Mouse (Mus musculus): ENCODE results near the gene Gmds. TPM values are rescaled to one million over a fixed set of nuclear protein-coding genes. Genes with fewer than 3 reads are reported as not detected.

The Gmds gene
- total RNA-seq, 1 experiment from 2014 or later, result 31.9 TPM

DNA sequence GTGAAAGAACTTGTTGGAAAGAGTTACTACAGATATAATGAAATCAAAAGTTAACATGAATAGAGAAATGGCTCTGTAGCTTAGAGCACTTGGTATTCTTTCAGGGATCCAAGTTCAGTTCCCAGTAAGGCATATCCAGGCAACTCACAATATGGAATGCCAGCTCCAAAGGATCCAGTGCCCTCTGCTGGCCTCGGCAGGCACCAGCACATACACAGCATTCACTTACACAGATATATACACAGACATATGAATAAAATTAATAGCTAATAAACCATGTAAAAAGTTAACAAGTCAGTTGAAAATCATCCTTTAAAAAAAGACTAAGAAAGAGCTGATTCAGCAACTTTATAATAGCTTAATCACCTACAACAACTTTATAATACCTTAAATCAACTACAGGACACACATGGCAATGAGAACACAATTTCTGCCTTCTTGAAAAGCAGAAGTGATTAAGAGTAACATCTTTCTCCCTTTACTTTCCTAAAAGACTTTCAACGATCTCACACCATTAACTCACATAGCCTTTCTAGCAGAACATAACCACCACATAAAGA, 65.5 kb downstream of the Gmds start:
- ATAC-seq (replicated peaks in 1 of 2; ENCODE audit: insufficient read depth in 1 of 2, low FRiP score in 2 of 2, low TSS enrichment in 1 of 2, low read depth in 1 of 2, poor library complexity in 2 of 2, severe bottlenecking in 2 of 2), result no peak

- ATAC-seq (replicated peaks in 1 of 2; ENCODE audit: insufficient read depth in 1 of 2, low FRiP score in 2 of 2, low TSS enrichment in 1 of 2, low read depth in 1 of 2, poor library complexity in 2 of 2, severe bottlenecking in 2 of 2), result no peak
Observed at GRCm38 (mm10) chr13:32269757-32270156, 68.8 kb downstream of the Gmds start.

DNA sequence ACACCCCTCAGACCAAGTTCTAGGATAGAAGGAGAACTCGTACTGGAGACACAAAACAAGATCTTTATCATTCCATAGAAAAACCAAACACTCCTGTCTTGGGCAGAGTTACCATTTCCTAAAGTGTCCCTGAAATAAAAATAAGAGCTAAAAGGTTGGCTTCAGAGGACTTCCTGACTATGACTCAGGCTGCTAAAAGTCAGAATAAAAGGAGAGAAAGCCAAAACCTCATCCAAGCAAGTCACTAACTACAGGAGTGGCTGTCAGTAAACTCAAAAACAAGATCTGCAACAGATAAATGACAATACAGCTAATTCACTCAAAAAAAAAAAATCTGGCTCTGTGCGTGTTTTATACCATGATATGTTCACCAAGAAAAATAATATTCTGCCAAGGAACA, 69.3 kb downstream of the Gmds start:
- ATAC-seq (replicated peaks in 1 of 2; ENCODE audit: insufficient read depth in 1 of 2, low FRiP score in 2 of 2, low TSS enrichment in 1 of 2, low read depth in 1 of 2, poor library complexity in 2 of 2, severe bottlenecking in 2 of 2), result no peak

DNA sequence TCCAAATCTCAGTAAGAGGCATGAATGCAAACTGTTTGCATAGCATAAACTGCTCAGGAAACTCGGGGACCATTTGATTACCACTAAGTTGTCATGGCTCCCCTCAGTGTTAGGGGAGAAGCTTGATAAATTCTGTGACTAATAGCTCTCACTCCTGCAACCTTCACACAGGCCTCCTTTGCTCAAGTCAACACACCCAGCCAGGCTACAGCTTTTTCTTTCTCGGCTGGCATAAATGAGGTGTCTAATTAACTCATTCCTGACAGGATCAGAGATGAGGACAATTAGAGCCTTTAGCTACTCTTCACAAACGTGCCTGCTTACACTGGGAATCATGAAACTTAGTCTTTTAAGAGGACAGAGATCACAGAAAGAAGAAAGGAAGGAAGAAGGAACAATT, 70.3 kb downstream of the Gmds start:
- no peak for ATAC-seq (replicated peaks in 1 of 2; ENCODE audit: insufficient read depth in 1 of 2, low FRiP score in 2 of 2, low TSS enrichment in 1 of 2, low read depth in 1 of 2, poor library complexity in 2 of 2, severe bottlenecking in 2 of 2)

DNA sequence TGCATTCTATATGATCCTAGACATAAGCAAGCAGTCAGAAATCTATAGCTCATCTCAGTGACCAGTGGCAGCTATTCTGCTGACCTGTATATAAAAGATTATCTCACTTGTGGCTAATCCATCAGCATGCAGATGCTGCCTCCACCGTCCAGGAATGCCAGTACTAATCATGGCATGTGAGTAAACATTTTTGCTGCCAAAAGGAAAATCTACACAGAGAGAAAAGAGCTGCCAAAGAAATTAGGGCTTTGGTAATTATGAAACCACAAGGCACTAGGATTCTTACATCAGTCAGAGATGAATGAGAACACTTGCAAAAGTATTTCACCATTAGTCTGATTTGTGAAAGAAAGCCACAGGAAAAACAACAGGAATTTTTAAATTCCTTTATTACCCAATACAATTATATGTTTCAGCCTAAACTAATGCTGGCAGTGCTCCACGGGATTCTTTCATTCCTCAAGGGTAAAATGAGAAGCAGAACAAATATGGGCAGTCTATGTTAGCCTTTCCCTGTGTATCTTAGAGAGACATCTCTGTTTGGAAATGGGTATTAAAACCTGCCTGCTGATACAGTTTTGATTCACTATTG, 71.3 kb downstream of the Gmds start:
- ATAC-seq (replicated peaks in 1 of 2; ENCODE audit: insufficient read depth in 1 of 2, low FRiP score in 2 of 2, low TSS enrichment in 1 of 2, low read depth in 1 of 2, poor library complexity in 2 of 2, severe bottlenecking in 2 of 2), result no peak

GRCm38 (mm10) chr13:32266721-32267120, 71.8 kb downstream of the Gmds start:
- no peak for ATAC-seq (replicated peaks in 1 of 2; ENCODE audit: insufficient read depth in 1 of 2, low FRiP score in 2 of 2, low TSS enrichment in 1 of 2, low read depth in 1 of 2, poor library complexity in 2 of 2, severe bottlenecking in 2 of 2)

DNA sequence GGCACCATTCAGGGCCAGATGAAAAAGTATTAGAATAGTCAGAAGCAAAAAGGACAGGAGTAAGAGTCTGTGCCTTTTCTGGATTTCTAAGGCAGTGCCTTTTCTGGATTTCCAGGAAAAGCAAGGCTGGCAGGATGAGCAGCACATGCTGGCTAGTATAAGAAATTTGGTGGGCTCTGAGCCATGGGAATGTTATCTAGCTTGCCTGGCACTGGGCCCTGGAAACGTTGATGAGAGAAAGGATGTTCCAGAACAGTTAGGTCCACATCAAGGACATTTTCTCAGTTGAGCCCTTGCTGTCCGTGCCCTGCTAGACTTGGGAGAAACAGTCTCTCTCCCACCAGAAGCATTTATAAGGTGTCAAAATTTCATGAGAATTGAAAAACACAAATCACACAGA, 82.4 kb downstream of the Gmds start:
- ATAC-seq (replicated peaks in 1 of 2; ENCODE audit: insufficient read depth in 1 of 2, low FRiP score in 2 of 2, low TSS enrichment in 1 of 2, low read depth in 1 of 2, poor library complexity in 2 of 2, severe bottlenecking in 2 of 2), result no peak

DNA sequence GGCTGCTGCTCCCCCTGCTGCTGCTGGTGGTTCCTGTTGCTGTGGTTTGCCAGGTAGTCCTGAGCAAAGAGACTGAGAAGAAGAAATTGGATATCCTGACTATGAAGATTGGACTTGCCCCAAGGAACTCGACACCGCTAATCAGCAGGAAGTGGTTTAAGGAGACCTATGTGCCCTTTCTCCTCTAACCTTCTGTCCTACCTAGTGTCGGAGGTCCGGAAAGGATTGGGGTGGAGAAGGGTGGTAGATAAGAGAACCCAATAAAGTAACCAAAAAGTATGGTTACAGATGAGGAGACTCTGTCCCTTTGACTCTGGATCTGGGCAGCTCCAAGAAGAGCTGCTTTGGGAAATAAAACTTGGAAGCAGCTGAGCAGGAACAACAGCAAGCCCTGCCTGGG, 86.3 kb downstream of the Gmds start:
- peak in 1 of 2 experiments; percentile 12; a peak in 2 of 4 replicates for ATAC-seq (replicated peaks in 1 of 2; ENCODE audit: insufficient read depth in 1 of 2, low FRiP score in 2 of 2, low TSS enrichment in 1 of 2, low read depth in 1 of 2, poor library complexity in 2 of 2, severe bottlenecking in 2 of 2)

GRCm38 (mm10) chr13:32242200-32242599, 96.3 kb downstream of the Gmds start:
- no peak for ATAC-seq (replicated peaks in 1 of 2; ENCODE audit: insufficient read depth in 1 of 2, low FRiP score in 2 of 2, low TSS enrichment in 1 of 2, low read depth in 1 of 2, poor library complexity in 2 of 2, severe bottlenecking in 2 of 2)

DNA sequence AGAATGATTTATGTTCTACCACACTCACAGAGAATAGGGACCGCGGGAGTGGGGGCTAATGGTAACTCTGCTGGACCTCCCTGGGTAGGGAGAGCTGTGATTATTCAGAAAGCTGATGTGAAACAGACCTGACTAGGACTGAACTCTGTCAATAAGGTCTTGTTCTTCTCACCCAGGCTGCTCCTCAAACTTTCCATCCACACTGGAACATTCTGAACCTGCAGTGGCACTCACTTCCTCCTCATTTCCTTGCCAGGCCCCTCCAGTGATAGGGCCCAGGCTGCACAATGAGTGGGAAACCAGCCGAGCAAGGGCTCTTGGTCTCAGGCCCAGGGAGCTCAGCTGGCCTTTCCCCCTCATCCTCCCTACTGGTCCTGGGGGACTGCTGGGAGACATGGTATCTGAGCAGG, 102.3 kb downstream of the Gmds start:
- no peak for ATAC-seq (replicated peaks in 1 of 2; ENCODE audit: insufficient read depth in 1 of 2, low FRiP score in 2 of 2, low TSS enrichment in 1 of 2, low read depth in 1 of 2, poor library complexity in 2 of 2, severe bottlenecking in 2 of 2)

DNA sequence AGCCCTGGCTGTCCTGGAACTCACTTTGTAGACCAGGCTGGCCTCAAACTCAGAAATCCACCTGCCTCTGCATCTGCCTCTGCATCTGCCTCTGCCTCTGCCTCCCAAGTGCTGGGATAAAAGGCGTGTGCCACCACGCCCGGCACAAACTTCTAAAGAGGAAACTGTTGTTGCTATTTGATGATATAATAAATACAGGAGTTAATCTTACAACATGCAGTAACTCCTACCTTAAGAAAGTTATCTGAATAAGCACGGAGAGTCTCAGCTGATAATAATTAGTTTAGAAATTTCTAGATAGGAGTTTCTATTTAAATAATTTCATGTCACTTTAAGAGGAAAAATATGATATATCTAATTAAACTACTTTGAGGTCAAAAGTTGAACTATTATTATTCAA, 103.5 kb downstream of the Gmds start:
- ATAC-seq (replicated peaks in 1 of 2; ENCODE audit: insufficient read depth in 1 of 2, low FRiP score in 2 of 2, low TSS enrichment in 1 of 2, low read depth in 1 of 2, poor library complexity in 2 of 2, severe bottlenecking in 2 of 2), result no peak

- ATAC-seq (replicated peaks in 1 of 2; ENCODE audit: insufficient read depth in 1 of 2, low FRiP score in 2 of 2, low TSS enrichment in 1 of 2, low read depth in 1 of 2, poor library complexity in 2 of 2, severe bottlenecking in 2 of 2), result peak; percentile 7 to 53; a peak in 1 of 4 replicates
Observed at GRCm38 (mm10) chr13:32234019-32234418, 104.5 kb downstream of the Gmds start.

DNA sequence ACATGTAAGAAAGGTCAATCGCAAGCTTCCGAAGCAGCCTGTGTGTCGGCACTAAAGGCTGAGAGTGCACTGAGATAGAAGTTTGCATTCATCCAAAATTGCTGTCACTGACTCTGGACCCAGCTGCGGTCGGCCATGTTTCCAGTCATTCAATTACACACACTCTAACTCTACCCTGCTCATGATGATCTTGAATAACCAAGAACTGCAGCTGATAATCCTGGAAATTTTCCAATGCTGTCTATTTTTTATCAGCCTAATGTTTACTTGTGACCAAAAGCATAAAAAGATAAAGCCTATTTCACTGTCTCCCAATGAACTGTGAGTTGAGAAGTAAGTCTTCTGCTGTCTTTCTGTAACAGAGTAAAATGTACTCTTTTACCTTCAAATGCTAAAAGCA, 106.1 kb downstream of the Gmds start:
- ATAC-seq (replicated peaks in 1 of 2; ENCODE audit: insufficient read depth in 1 of 2, low FRiP score in 2 of 2, low TSS enrichment in 1 of 2, low read depth in 1 of 2, poor library complexity in 2 of 2, severe bottlenecking in 2 of 2), result no peak

DNA sequence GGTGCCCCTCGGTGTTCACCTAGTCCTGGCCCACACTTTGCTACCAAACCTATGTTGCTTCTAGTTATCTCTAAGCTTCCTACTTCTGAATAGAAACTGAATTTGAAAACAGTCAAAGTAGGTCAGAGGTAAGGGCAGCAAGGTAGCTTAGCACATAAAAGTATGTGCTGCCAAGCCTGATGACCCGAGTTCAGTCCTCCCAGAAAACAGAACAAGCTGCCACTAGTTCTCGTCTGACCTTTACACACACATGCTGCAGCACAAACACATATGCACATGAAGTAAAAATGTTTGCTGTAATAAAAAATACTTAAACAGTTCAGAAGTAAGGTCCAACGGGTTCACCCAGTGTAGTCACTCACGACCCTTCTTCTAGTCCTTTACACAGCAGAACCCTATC, 106.6 kb downstream of the Gmds start:
- ATAC-seq (replicated peaks in 1 of 2; ENCODE audit: insufficient read depth in 1 of 2, low FRiP score in 2 of 2, low TSS enrichment in 1 of 2, low read depth in 1 of 2, poor library complexity in 2 of 2, severe bottlenecking in 2 of 2), result no peak

GRCm38 (mm10) chr13:32227874-32228562, 110.5 kb downstream of the Gmds start:
- peak in 1 of 2 experiments; percentile 60; a peak in 1 of 4 replicates for ATAC-seq (replicated peaks in 1 of 2; ENCODE audit: insufficient read depth in 1 of 2, low FRiP score in 2 of 2, low TSS enrichment in 1 of 2, low read depth in 1 of 2, poor library complexity in 2 of 2, severe bottlenecking in 2 of 2)

DNA sequence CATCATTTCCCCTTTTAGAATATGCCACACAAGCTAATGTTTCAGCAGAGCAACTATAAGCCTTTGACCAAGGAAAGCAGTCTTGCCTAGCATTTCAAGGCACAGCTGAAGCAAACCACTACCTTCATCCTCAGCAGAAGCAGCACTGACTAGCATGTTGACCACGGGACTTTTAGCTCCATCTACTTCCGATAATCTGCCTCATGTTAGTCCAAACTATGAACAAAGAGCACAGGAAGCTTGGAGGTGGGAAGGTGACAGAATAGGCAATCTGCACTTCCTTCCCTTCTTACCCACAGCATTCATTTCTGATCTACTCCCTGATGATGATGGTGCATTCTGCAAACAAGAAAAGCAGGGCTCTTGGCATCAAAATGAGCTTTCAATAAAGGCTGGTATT, 120.9 kb downstream of the Gmds start:
- peak; percentile 62 to 85 for ATAC-seq (replicated peaks in 1 of 2; ENCODE audit: insufficient read depth in 1 of 2, low FRiP score in 2 of 2, low TSS enrichment in 1 of 2, low read depth in 1 of 2, poor library complexity in 2 of 2, severe bottlenecking in 2 of 2)

DNA sequence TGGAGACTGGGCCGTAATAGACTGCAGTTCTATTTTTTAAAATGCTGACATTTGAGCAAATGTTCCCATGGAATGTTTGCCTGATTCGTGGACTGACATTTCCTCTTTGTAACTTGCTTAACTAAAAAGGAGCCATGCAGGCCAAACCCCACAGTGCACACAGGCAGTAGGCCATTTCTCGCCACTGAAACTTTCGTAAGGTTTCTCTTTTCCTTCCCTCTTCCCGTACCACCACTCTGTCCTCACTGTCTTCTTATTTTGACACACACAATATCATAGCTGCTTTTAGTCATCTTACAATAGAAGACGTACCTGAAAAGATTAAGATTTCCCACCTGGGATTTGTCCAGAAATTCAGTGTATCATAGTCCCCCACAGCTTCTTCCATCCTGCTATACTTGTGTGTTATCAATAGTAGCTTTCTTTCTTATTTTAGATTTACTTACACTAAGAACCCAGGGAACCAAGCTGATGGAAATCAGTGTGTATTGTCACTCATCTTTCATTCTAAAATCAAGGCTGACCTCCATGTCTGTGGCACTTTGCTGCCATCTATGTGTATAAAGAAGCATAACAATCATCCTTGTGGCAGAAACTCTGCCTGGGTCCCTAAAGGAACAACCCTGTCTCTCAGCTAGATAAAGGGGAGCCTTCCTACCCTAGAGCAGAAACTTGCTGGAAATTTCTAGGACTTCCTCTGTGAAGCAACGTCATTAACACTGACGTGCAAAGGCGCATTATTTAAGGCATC, 124.7 kb downstream of the Gmds start:
- peak; percentile 44 to 75 for ATAC-seq (replicated peaks in 1 of 2; ENCODE audit: insufficient read depth in 1 of 2, low FRiP score in 2 of 2, low TSS enrichment in 1 of 2, low read depth in 1 of 2, poor library complexity in 2 of 2, severe bottlenecking in 2 of 2)

DNA sequence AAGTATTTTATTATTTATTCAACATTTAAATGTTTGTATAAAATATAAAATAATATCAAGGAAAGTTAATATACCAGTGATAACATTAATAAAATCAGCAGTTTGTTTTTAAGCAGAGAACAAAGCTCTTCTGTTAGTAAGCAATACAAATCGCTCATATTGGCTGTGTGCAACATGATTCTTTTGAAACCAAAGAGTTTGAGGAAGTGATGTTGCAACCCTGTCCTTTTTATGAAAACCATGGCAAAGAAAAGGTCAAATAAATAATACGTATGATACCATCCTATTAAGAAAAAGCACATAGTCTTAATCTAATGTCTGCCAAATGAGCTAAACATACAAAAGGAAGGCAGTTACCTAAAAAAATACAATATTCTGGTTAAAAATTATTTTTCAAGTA, 126.4 kb downstream of the Gmds start:
- no peak; a peak in 1 of 4 replicates for ATAC-seq (replicated peaks in 1 of 2; ENCODE audit: insufficient read depth in 1 of 2, low FRiP score in 2 of 2, low TSS enrichment in 1 of 2, low read depth in 1 of 2, poor library complexity in 2 of 2, severe bottlenecking in 2 of 2)

All from hematopoietic stem cell, adult 5-6 weeks (primary cell).